Mouse (Mus musculus) layer of hippocampus, adult 8-10 months (tissue): Measurements from ENCODE around the gene Clic3. TPM values are rescaled to one million over a fixed set of nuclear protein-coding genes. Genes with fewer than 3 reads are reported as not detected.

Experiments
- DNase-seq, 2 experiments: peaks; one replicate each; pipeline ENCODE4 v3.0.0; 2022; ENCODE audit warnings: low spot score in 2 of 2
- total RNA-seq, 4 experiments: library from RNA; stranded (reverse); gene quantifications; 2 replicates each; pipeline ENCODE4 v1.2.4; 2022

Gene Clic3
- total RNA-seq, 4 experiments from 2014 or later, result 0.43 to 0.92 TPM; not detected in 2

- DNase-seq, result no peak
These were observed 23.1 kb downstream of the Clic3 start for GRCm38 (mm10) chr2:25479551-25480311.

GRCm38 (mm10) chr2:25480541-25480940 lies 23.9 kb downstream of the Clic3 start:
- no peak for DNase-seq

GRCm38 (mm10) chr2:25482969-25483368 lies 26.3 kb downstream of the Clic3 start:
- DNase-seq, result no peak

- no peak for DNase-seq
These were observed 28.4 kb downstream of the Clic3 start for GRCm38 (mm10) chr2:25484901-25485647.

- no peak for DNase-seq
These were observed 31.5 kb downstream of the Clic3 start for GRCm38 (mm10) chr2:25487965-25488670.

- DNase-seq, result no peak
These were observed 32.0 kb downstream of the Clic3 start for GRCm38 (mm10) chr2:25488671-25489068.

GRCm38 (mm10) chr2:25492988-25493387 lies 36.4 kb downstream of the Clic3 start:
- no peak for DNase-seq

- no peak for DNase-seq
These were observed 36.9 kb downstream of the Clic3 start, which contains the start of gene Lcn12 for GRCm38 (mm10) chr2:25493476-25493961. Lcn12 (minus strand) TSS chr2:25493911.

- DNase-seq, result no peak
These were observed 39.8 kb downstream of the Clic3 start for GRCm38 (mm10) chr2:25496462-25496861.

GRCm38 (mm10) chr2:25497846-25498575 lies 41.4 kb downstream of the Clic3 start:
- no peak for DNase-seq

GRCm38 (mm10) chr2:25498622-25499478 lies 42.2 kb downstream of the Clic3 start:
- no peak for DNase-seq

- no peak for DNase-seq
These were observed 43.5 kb downstream of the Clic3 start for GRCm38 (mm10) chr2:25500071-25500575.

- peak; percentile 72 to 80 for DNase-seq
These were observed 44.2 kb downstream of the Clic3 start, which contains the start of gene Fbxw5 for GRCm38 (mm10) chr2:25500576-25501405. Fbxw5 (plus strand) TSS chr2:25500750.

- DNase-seq, result no peak
These were observed 45.2 kb downstream of the Clic3 start, which contains the start of gene C8g for GRCm38 (mm10) chr2:25501593-25502486. C8g (minus strand) TSS chr2:25501719.

- DNase-seq, result no peak
These were observed 46.1 kb downstream of the Clic3 start for GRCm38 (mm10) chr2:25502726-25503125.

- DNase-seq, result no peak
These were observed 47.9 kb downstream of the Clic3 start for GRCm38 (mm10) chr2:25504538-25504937.

GRCm38 (mm10) chr2:25505000-25505399 lies 48.4 kb downstream of the Clic3 start:
- DNase-seq, result no peak

GRCm38 (mm10) chr2:25505860-25506259 lies 49.2 kb downstream of the Clic3 start:
- no peak for DNase-seq
